Mouse (Mus musculus): Measurements from ENCODE around the gene Cxcl14. TPM values are rescaled to one million over a fixed set of nuclear protein-coding genes. Genes with fewer than 3 reads are reported as not detected.

Gene Cxcl14
- polyA plus RNA-seq, 1 experiment = 0.43 TPM

GRCm38 (mm10) chr13:56334802-56335690, 38.7 kb upstream of the Cxcl14 start:
- H3K36me3 ChIP-seq (ENCODE audit: control insufficient read depth, insufficient read depth, low read length) = no peaks in the 10 kb centered on the region
- no peak for TF ChIP-seq CTCF (IDR thresholded peaks at IDR 0.05; ENCODE audit: extremely low read depth, insufficient read depth, insufficient read length, insufficient replicate concordance)
- no peak for TF ChIP-seq POLR2A (IDR thresholded peaks at IDR 0.05; ENCODE audit: low read depth, low read length)
- 74% methylated on average over 10 of the region's 10 CpGs for WGBS
- no peaks in the 10 kb centered on the region for H3K27me3 ChIP-seq (ENCODE audit: control insufficient read depth, insufficient read depth, low read length)
- no peak overlapping the region for H3K27ac ChIP-seq (ENCODE audit: insufficient read depth, low read length)
- H3K4me1 ChIP-seq (ENCODE audit: control insufficient read depth, insufficient read depth, insufficient read length) = no peaks in the 10 kb centered on the region
- DNase-seq (ENCODE audit: low read depth in 1 of 2, low spot score in 2 of 2) = no peak
- no peak overlapping the region for H3K4me3 ChIP-seq (ENCODE audit: extremely low read depth, insufficient read depth, insufficient read length)

- 67% methylated on average over 8 of the region's 8 CpGs for WGBS
- Histone ChIP-seq H3K27me3 (ENCODE audit: control insufficient read depth, insufficient read depth, low read length) (no peaks in the 10 kb centered on the region), H3K36me3 (ENCODE audit: control insufficient read depth, insufficient read depth, low read length) (no peaks in the 10 kb centered on the region), H3K27ac (ENCODE audit: insufficient read depth, low read length) (no peak overlapping the region), H3K4me3 (ENCODE audit: extremely low read depth, insufficient read depth, insufficient read length) (no peak overlapping the region), H3K4me1 (ENCODE audit: control insufficient read depth, insufficient read depth, insufficient read length) (no peaks in the 10 kb centered on the region)
- no peak for DNase-seq (ENCODE audit: low read depth in 1 of 2, low spot score in 2 of 2)
- TF ChIP-seq POLR2A (IDR thresholded peaks at IDR 0.05; ENCODE audit: low read depth, low read length) (no peak), CTCF (IDR thresholded peaks at IDR 0.05; ENCODE audit: extremely low read depth, insufficient read depth, insufficient read length, insufficient replicate concordance) (no peak)
Observed at GRCm38 (mm10) chr13:56334236-56334635, 37.9 kb upstream of the Cxcl14 start.

GRCm38 (mm10) chr13:56332356-56332755, 36.0 kb upstream of the Cxcl14 start:
- Histone ChIP-seq H3K4me1 (ENCODE audit: control insufficient read depth, insufficient read depth, insufficient read length) (no peaks in the 10 kb centered on the region), H3K27me3 (ENCODE audit: control insufficient read depth, insufficient read depth, low read length) (no peaks in the 10 kb centered on the region), H3K36me3 (ENCODE audit: control insufficient read depth, insufficient read depth, low read length) (no peaks in the 10 kb centered on the region), H3K27ac (ENCODE audit: insufficient read depth, low read length) (no peak overlapping the region), H3K4me3 (ENCODE audit: extremely low read depth, insufficient read depth, insufficient read length) (no peak overlapping the region)
- WGBS = 82% methylated on average over 6 of the region's 6 CpGs
- no peak for DNase-seq (ENCODE audit: low read depth in 1 of 2, low spot score in 2 of 2)
- no peak for TF ChIP-seq CTCF (IDR thresholded peaks at IDR 0.05; ENCODE audit: extremely low read depth, insufficient read depth, insufficient read length, insufficient replicate concordance)
- TF ChIP-seq POLR2A (IDR thresholded peaks at IDR 0.05; ENCODE audit: low read depth, low read length) = no peak

GRCm38 (mm10) chr13:56330603-56331455, 34.5 kb upstream of the Cxcl14 start:
- WGBS = 61% methylated on average over 10 of the region's 10 CpGs
- Histone ChIP-seq H3K4me1 (ENCODE audit: control insufficient read depth, insufficient read depth, insufficient read length) (no peaks in the 10 kb centered on the region), H3K36me3 (ENCODE audit: control insufficient read depth, insufficient read depth, low read length) (no peaks in the 10 kb centered on the region), H3K27me3 (ENCODE audit: control insufficient read depth, insufficient read depth, low read length) (no peaks in the 10 kb centered on the region), H3K4me3 (ENCODE audit: extremely low read depth, insufficient read depth, insufficient read length) (no peak overlapping the region), H3K27ac (ENCODE audit: insufficient read depth, low read length) (no peak overlapping the region)
- TF ChIP-seq POLR2A (IDR thresholded peaks at IDR 0.05; ENCODE audit: low read depth, low read length) = no peak
- TF ChIP-seq CTCF (IDR thresholded peaks at IDR 0.05; ENCODE audit: extremely low read depth, insufficient read depth, insufficient read length, insufficient replicate concordance) = no peak
- no peak for DNase-seq (ENCODE audit: low read depth in 1 of 2, low spot score in 2 of 2)

- Histone ChIP-seq H3K4me1 (ENCODE audit: control insufficient read depth, insufficient read depth, insufficient read length) (no peaks in the 10 kb centered on the region), H3K27ac (ENCODE audit: insufficient read depth, low read length) (no peak overlapping the region), H3K4me3 (ENCODE audit: extremely low read depth, insufficient read depth, insufficient read length) (no peak overlapping the region), H3K36me3 (ENCODE audit: control insufficient read depth, insufficient read depth, low read length) (no peaks in the 10 kb centered on the region), H3K27me3 (ENCODE audit: control insufficient read depth, insufficient read depth, low read length) (no peaks in the 10 kb centered on the region)
- no peak for TF ChIP-seq POLR2A (IDR thresholded peaks at IDR 0.05; ENCODE audit: low read depth, low read length)
- no peak for TF ChIP-seq CTCF (IDR thresholded peaks at IDR 0.05; ENCODE audit: extremely low read depth, insufficient read depth, insufficient read length, insufficient replicate concordance)
- 75% methylated on average over 6 of the region's 6 CpGs for WGBS
- DNase-seq (ENCODE audit: low read depth in 1 of 2, low spot score in 2 of 2) = no peak
Observed at GRCm38 (mm10) chr13:56329769-56330168, 33.4 kb upstream of the Cxcl14 start.

- Histone ChIP-seq H3K27ac (ENCODE audit: insufficient read depth, low read length) (no peak overlapping the region), H3K36me3 (ENCODE audit: control insufficient read depth, insufficient read depth, low read length) (no peaks in the 10 kb centered on the region), H3K4me3 (ENCODE audit: extremely low read depth, insufficient read depth, insufficient read length) (no peak overlapping the region), H3K4me1 (ENCODE audit: control insufficient read depth, insufficient read depth, insufficient read length) (no peaks in the 10 kb centered on the region), H3K27me3 (ENCODE audit: control insufficient read depth, insufficient read depth, low read length) (no peaks in the 10 kb centered on the region)
- TF ChIP-seq POLR2A (IDR thresholded peaks at IDR 0.05; ENCODE audit: low read depth, low read length) (no peak), CTCF (IDR thresholded peaks at IDR 0.05; ENCODE audit: extremely low read depth, insufficient read depth, insufficient read length, insufficient replicate concordance) (no peak)
- DNase-seq (ENCODE audit: low read depth in 1 of 2, low spot score in 2 of 2) = no peak
- 83% methylated on average over 6 of the region's 6 CpGs for WGBS
Observed at GRCm38 (mm10) chr13:56329165-56329564, 32.8 kb upstream of the Cxcl14 start.

Measured in spleen, adult 2 months (tissue).